Mouse (Mus musculus): Measurements from ENCODE around the gene Gm10964.

- TF ChIP-seq CTCF (IDR thresholded peaks at IDR 0.05; ENCODE audit: extremely low read depth, insufficient read length, insufficient replicate concordance, low read depth, low read length) = no peak
- no peak for TF ChIP-seq POLR2A (IDR thresholded peaks at IDR 0.05; ENCODE audit: low read depth, low read length)
Observed at GRCm38 (mm10) chr3:103705426-103705825, 33.7 kb upstream of the Gm10964 start.
